In the genomic region with DNA sequence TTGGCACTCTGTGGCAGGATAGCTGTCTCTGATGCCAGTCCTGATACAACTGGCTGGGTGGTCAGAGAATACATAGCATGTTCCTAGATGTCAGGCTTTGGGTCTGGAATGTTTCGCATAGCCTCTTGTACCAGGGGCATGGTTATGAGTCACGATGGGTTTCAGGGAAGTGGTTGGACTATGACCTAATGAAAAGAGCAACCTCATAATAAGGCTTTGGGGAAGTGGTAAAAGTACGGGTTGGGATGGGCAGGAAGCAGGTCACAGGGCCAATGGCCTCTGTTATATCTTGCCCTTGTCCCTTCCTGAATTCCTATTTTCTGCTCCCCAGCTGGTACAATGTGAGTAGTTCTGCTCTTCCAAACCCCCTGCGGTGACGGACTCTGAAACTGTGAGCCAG, we compare ENCODE assay signal across 24 mouse cellular contexts. TPM values are rescaled to one million over a fixed set of nuclear protein-coding genes. Genes with fewer than 3 reads are reported as not detected.
DNase-seq lines count a peak whose midpoint lies in the region; ATAC-seq and TF ChIP-seq lines count a peak whose summit lies in the region.
"Had no signal": no experiment of that assay in that cellular context is flagged by ENCODE, and none has a peak within 500 bp of the region (broad histone marks: within the 10 kb centered on the region; RNA-seq: fewer than 3 reads in every experiment).

No protein-coding gene starts in this region.

- H3K4me3 ChIP-seq in liver, postnatal 0 days (ENCODE audit: low read depth, low read length): no peak overlapping the region
- H3K4me3 ChIP-seq in bone marrow, adult 2 months (replicated peaks; ENCODE audit: control insufficient read depth, low read depth, low read length): no peak overlapping the region
- no peak overlapping the region for H3K4me3 ChIP-seq in intestine, embryonic 16.5 days (ENCODE audit: low read length)
- H3K4me3 ChIP-seq in stomach, postnatal 0 days (ENCODE audit: low read depth, low read length): no peak overlapping the region
- H3K4me3 ChIP-seq in embryonic facial prominence, embryonic 10.5 days: no peak overlapping the region
- H3K4me3 ChIP-seq: embryonic facial prominence, embryonic 13.5 days; erythroblast, embryonic 14.5 days; forebrain, embryonic 13.5 days; hindbrain, embryonic 15.5 days; left cerebral cortex, adult 2 months; limb, embryonic 10.5 days; midbrain, embryonic 12.5 days had no signal

- H3K4me1 ChIP-seq in liver, postnatal 0 days (ENCODE audit: insufficient read depth): no peaks in the 10 kb centered on the region
- peaks cover 3% of the 10 kb centered on the region for H3K4me1 ChIP-seq in bone marrow, adult 2 months (ENCODE audit: control insufficient read depth, insufficient read depth, low read length)
- no peaks in the 10 kb centered on the region for H3K4me1 ChIP-seq in intestine, embryonic 16.5 days (ENCODE audit: control insufficient read depth, insufficient read depth, low read length)
- H3K4me1 ChIP-seq in stomach, postnatal 0 days (replicated peaks; ENCODE audit: control insufficient read depth, insufficient read depth): peaks cover 8% of the 10 kb centered on the region
- peaks cover 33% of the 10 kb centered on the region for H3K4me1 ChIP-seq in embryonic facial prominence, embryonic 10.5 days

- H3K36me3 ChIP-seq in liver, postnatal 0 days (replicated peaks; ENCODE audit: insufficient read depth, low read length): no peaks in the 10 kb centered on the region
- H3K36me3 ChIP-seq in intestine, embryonic 16.5 days (ENCODE audit: control insufficient read depth, insufficient read depth, low read length): no peaks in the 10 kb centered on the region
- no peaks in the 10 kb centered on the region for H3K36me3 ChIP-seq in stomach, postnatal 0 days (ENCODE audit: control insufficient read depth, insufficient read depth, low read length)
- H3K36me3 ChIP-seq in embryonic facial prominence, embryonic 10.5 days (replicated peaks): no peaks in the 10 kb centered on the region
- H3K36me3 ChIP-seq: embryonic facial prominence, embryonic 13.5 days; hindbrain, embryonic 15.5 days; limb, embryonic 10.5 days; midbrain, embryonic 12.5 days had no signal

- TF ChIP-seq CTCF in liver, postnatal 0 days (IDR thresholded peaks at IDR 0.05; ENCODE audit: low read depth): no peak
- no peak for TF ChIP-seq CTCF in bone marrow, adult 2 months (IDR thresholded peaks at IDR 0.05; ENCODE audit: control insufficient read depth, insufficient read depth, low read length)
- no peak for TF ChIP-seq CTCF in stomach, postnatal 0 days (IDR thresholded peaks at IDR 0.05; ENCODE audit: low read depth)

- H3K4me2 ChIP-seq in liver, postnatal 0 days (ENCODE audit: low read depth, low read length): no peak overlapping the region
- no peak overlapping the region for H3K4me2 ChIP-seq in intestine, embryonic 16.5 days (ENCODE audit: low read depth, low read length)
- no peak overlapping the region for H3K4me2 ChIP-seq in stomach, postnatal 0 days (replicated peaks; ENCODE audit: low read depth)
- H3K4me2 ChIP-seq: embryonic facial prominence, embryonic 13.5 days; forebrain, embryonic 13.5 days; hindbrain, embryonic 15.5 days; liver, embryonic 11.5 days; lung, embryonic 14.5 days; midbrain, embryonic 12.5 days had no signal

- no peaks in the 10 kb centered on the region for H3K9me3 ChIP-seq in liver, postnatal 0 days (ENCODE audit: low read length)
- H3K9me3 ChIP-seq in intestine, embryonic 16.5 days (ENCODE audit: control insufficient read depth, low read length): no peaks in the 10 kb centered on the region
- H3K9me3 ChIP-seq in stomach, postnatal 0 days (ENCODE audit: control insufficient read depth, low read length): no peaks in the 10 kb centered on the region
- no peaks in the 10 kb centered on the region for H3K9me3 ChIP-seq in embryonic facial prominence, embryonic 10.5 days
- H3K9me3 ChIP-seq: embryonic facial prominence, embryonic 13.5 days; forebrain, embryonic 13.5 days; hindbrain, embryonic 15.5 days; limb, embryonic 10.5 days; midbrain, embryonic 12.5 days had no signal

- no peak for TF ChIP-seq POLR2A in bone marrow, adult 2 months (IDR thresholded peaks at IDR 0.05; ENCODE audit: borderline replicate concordance, control insufficient read depth, low read depth, low read length)

- TF ChIP-seq EP300 in liver, postnatal 0 days (IDR thresholded peaks at IDR 0.05; ENCODE audit: low read depth): no peak
- TF ChIP-seq EP300 in stomach, postnatal 0 days (optimal IDR thresholded peaks at IDR 0.05): no peak

- H3K27ac ChIP-seq in liver, postnatal 0 days (ENCODE audit: low read depth): no peak overlapping the region
- H3K27ac ChIP-seq in bone marrow, adult 2 months (ENCODE audit: control insufficient read depth, insufficient read depth, low read depth, low read length, poor library complexity): peak overlapping the region; percentile 40
- no peak overlapping the region for H3K27ac ChIP-seq in intestine, embryonic 16.5 days (ENCODE audit: low read length)
- no peak overlapping the region for H3K27ac ChIP-seq in stomach, postnatal 0 days (replicated peaks)
- no peak overlapping the region for H3K27ac ChIP-seq in embryonic facial prominence, embryonic 10.5 days (replicated peaks)
- H3K27ac ChIP-seq: embryonic facial prominence, embryonic 13.5 days; forebrain, embryonic 13.5 days; hindbrain, embryonic 15.5 days; left cerebral cortex, adult 2 months; limb, embryonic 10.5 days; macrophage; midbrain, embryonic 12.5 days had no signal

- peak; percentile 44; the same call in 1 of the 2 replicates for ATAC-seq in liver, postnatal 0 days
- ATAC-seq in intestine, embryonic 16.5 days: peak; percentile 77
- peak; percentile 53; the same call in 1 of the 2 replicates for ATAC-seq in stomach, postnatal 0 days (ENCODE audit: low FRiP score, low TSS enrichment)
- ATAC-seq: forebrain, embryonic 13.5 days had no signal

- no peak for DNase-seq in liver, postnatal 0 days
- DNase-seq in liver: no peak
- DNase-seq in stomach, postnatal 0 days (ENCODE audit: low spot score): no peak
- DNase-seq in spleen, adult 12 weeks (ENCODE audit: low spot score): no peak
- no peak for DNase-seq in embryonic facial prominence, embryonic 10.5 days (ENCODE audit: low spot score)
- DNase-seq: adrenal gland, postnatal 36 days; cerebellum, adult 18-20 months; cerebellum, postnatal 14 days; gastrocnemius, postnatal 36 days; kidney, postnatal 36 days; lung, embryonic 14.5 days; right cerebral cortex, postnatal 25 days; thymus, postnatal 25 days had no signal

- no peaks in the 10 kb centered on the region for H3K27me3 ChIP-seq in liver, postnatal 0 days (ENCODE audit: insufficient read depth, low read length)
- H3K27me3 ChIP-seq in intestine, embryonic 16.5 days (replicated peaks; ENCODE audit: control insufficient read depth, insufficient read depth, low read length): no peaks in the 10 kb centered on the region
- H3K27me3 ChIP-seq in stomach, postnatal 0 days (ENCODE audit: control insufficient read depth, insufficient read depth, low read length): no peaks in the 10 kb centered on the region
- peaks cover 16% of the 10 kb centered on the region for H3K27me3 ChIP-seq in embryonic facial prominence, embryonic 10.5 days (replicated peaks; ENCODE audit: low read depth, poor library complexity, severe bottlenecking)
- H3K27me3 ChIP-seq: forebrain, embryonic 13.5 days had no signal

- no peak overlapping the region for H3K9ac ChIP-seq in liver, postnatal 0 days (replicated peaks)
- H3K9ac ChIP-seq in intestine, embryonic 16.5 days (ENCODE audit: low read depth, low read length): no peak overlapping the region
- H3K9ac ChIP-seq in stomach, postnatal 0 days (ENCODE audit: low read length): no peak overlapping the region
- H3K9ac ChIP-seq: embryonic facial prominence, embryonic 13.5 days; forebrain, embryonic 13.5 days; hindbrain, embryonic 15.5 days; lung, embryonic 14.5 days; midbrain, embryonic 12.5 days had no signal

- 44% methylated on average over 5 of the region's 5 CpGs for WGBS in liver, postnatal 0 days (ENCODE audit: insufficient replicate concordance)
- 18% methylated on average over 5 of the region's 5 CpGs for WGBS in bone marrow, adult 2 months
- 78% methylated on average over 5 of the region's 5 CpGs for WGBS in intestine, embryonic 16.5 days
- 67% methylated on average over 5 of the region's 5 CpGs for WGBS in stomach, postnatal 0 days
- WGBS in embryonic facial prominence, embryonic 10.5 days: 89% methylated on average over 5 of the region's 5 CpGs

RNA-seq across cellular contexts. Expression of a gene that starts 59.5 kb away (rescaled TPM):
- not detected in 2 replicates for polyA plus RNA-seq in liver, postnatal 0 days (2015; fragmentation: Nextera tagmentation; extraction: Ambion mirVana)
- polyA plus RNA-seq in bone marrow, adult 2 months (2011; ENCODE audit: insufficient read depth, insufficient read length, low replicate concordance, missing spikeins): 0.82 and 0.92 TPM in 2 replicates
- 9.0 and 9.1 TPM in 2 replicates for polyA plus RNA-seq in intestine, embryonic 16.5 days (2015; fragmentation: Nextera tagmentation; extraction: Ambion mirVana)
- 193 and 214 TPM in 2 replicates for polyA plus RNA-seq in stomach, postnatal 0 days (2015; fragmentation: Nextera tagmentation; extraction: Ambion mirVana)
- 44.2 and 52.9 TPM in 2 replicates for polyA plus RNA-seq in embryonic facial prominence, embryonic 10.5 days (2016; fragmentation: Nextera tagmentation; extraction: Ambion mirVana)
- polyA plus RNA-seq: forebrain, embryonic 13.5 days; macrophage had no signal
